Mouse (Mus musculus) kidney, adult 2 months (tissue): ENCODE data around the gene Slc6a19.

Experiments
- CTCF ChIP-seq: fragments of 200-500 bp; conservative IDR thresholded peaks from 2 replicates; pipeline ENCODE4 v1.5.1; 2011; ENCODE audit warnings: low read depth, mild to moderate bottlenecking, control low read depth, low read length, moderate library complexity, mixed read lengths; ENCODE audit not compliant: insufficient read depth, insufficient read length
- POLR2A ChIP-seq: fragments of 200-500 bp; IDR thresholded peaks from one replicate; pipeline ENCODE4 v1.6.1; 2011; ENCODE audit warnings: low read depth, low read length, control low read depth

GRCm38 (mm10) chr13:73730913-73731312 is 26.2 kb upstream of the Slc6a19 start:
- TF ChIP-seq CTCF = no peak
- TF ChIP-seq POLR2A = no peak
